33 mouse cellular contexts compared by ENCODE assay signal in genomic region chr2:57776154-57776553, GRCm38 (mm10).
DNase-seq lines count a peak whose midpoint lies in the region; ATAC-seq and TF ChIP-seq lines count a peak whose summit lies in the region.
"Had no signal": no experiment of that assay in that cellular context is flagged by ENCODE, and none has a peak within 500 bp of the region (broad histone marks: within the 10 kb centered on the region; RNA-seq: fewer than 3 reads in every experiment).

No protein-coding gene starts in this region.

- H3K9me3 ChIP-seq in forebrain, embryonic 14.5 days (replicated peaks; ENCODE audit: control insufficient read depth, low read length) = no peaks in the 10 kb centered on the region
- no peaks in the 10 kb centered on the region for H3K9me3 ChIP-seq in forebrain, embryonic 10.5 days
- no peaks in the 10 kb centered on the region for H3K9me3 ChIP-seq in hindbrain, embryonic 14.5 days (ENCODE audit: control insufficient read depth, low read length)
- no peaks in the 10 kb centered on the region for H3K9me3 ChIP-seq in hindbrain, postnatal 0 days (ENCODE audit: low read length)
- H3K9me3 ChIP-seq in neural tube, embryonic 13.5 days = no peaks in the 10 kb centered on the region
- no peaks in the 10 kb centered on the region for H3K9me3 ChIP-seq in neural tube, embryonic 14.5 days (ENCODE audit: control insufficient read depth, low read length)
- H3K9me3 ChIP-seq: embryonic facial prominence, embryonic 10.5 days; embryonic facial prominence, embryonic 13.5 days; forebrain, embryonic 15.5 days; G1E; heart, embryonic 10.5 days; heart, embryonic 13.5 days had no signal

- H3K4me1 ChIP-seq in forebrain, embryonic 14.5 days (ENCODE audit: control insufficient read depth, insufficient read depth, low read length) = no peaks in the 10 kb centered on the region
- no peaks in the 10 kb centered on the region for H3K4me1 ChIP-seq in forebrain, embryonic 10.5 days
- no peaks in the 10 kb centered on the region for H3K4me1 ChIP-seq in hindbrain, embryonic 14.5 days (replicated peaks; ENCODE audit: control insufficient read depth, insufficient read depth, low read length)
- H3K4me1 ChIP-seq in hindbrain, postnatal 0 days (ENCODE audit: insufficient read depth, low read length) = no peaks in the 10 kb centered on the region
- no peaks in the 10 kb centered on the region for H3K4me1 ChIP-seq in neural tube, embryonic 13.5 days (replicated peaks)
- no peaks in the 10 kb centered on the region for H3K4me1 ChIP-seq in neural tube, embryonic 14.5 days (ENCODE audit: control insufficient read depth, insufficient read depth, low read length)
- H3K4me1 ChIP-seq: embryonic facial prominence, embryonic 10.5 days; embryonic facial prominence, embryonic 13.5 days; forebrain, embryonic 15.5 days; heart, embryonic 10.5 days; heart, embryonic 13.5 days had no signal

- no peak for ATAC-seq in forebrain, embryonic 14.5 days
- peak; percentile 66; the same call in 1 of the 2 replicates for ATAC-seq in hindbrain, embryonic 14.5 days (ENCODE audit: low FRiP score)
- ATAC-seq in hindbrain, postnatal 0 days = no peak
- ATAC-seq in neural tube, embryonic 13.5 days (ENCODE audit: low read depth) = 0 out of 2 replicates have a peak, but pooled peaks have one; percentile 72
- peak; percentile 81 for ATAC-seq in neural tube, embryonic 14.5 days (ENCODE audit: low read depth)
- ATAC-seq: forebrain, embryonic 15.5 days; hindbrain, embryonic 16.5 days; inflammation-experienced regulatory T-cells, adult 6 months; intestine, embryonic 16.5 days; Patski had no signal

- H3K4me3 ChIP-seq in forebrain, embryonic 14.5 days (ENCODE audit: low read depth, low read length) = no peak overlapping the region
- no peak overlapping the region for H3K4me3 ChIP-seq in forebrain, embryonic 10.5 days
- H3K4me3 ChIP-seq in hindbrain, embryonic 14.5 days (replicated peaks; ENCODE audit: low read length) = no peak overlapping the region
- no peak overlapping the region for H3K4me3 ChIP-seq in hindbrain, postnatal 0 days (ENCODE audit: low read length)
- H3K4me3 ChIP-seq in neural tube, embryonic 13.5 days = no peak overlapping the region
- no peak overlapping the region for H3K4me3 ChIP-seq in neural tube, embryonic 14.5 days (ENCODE audit: low read depth, low read length)
- H3K4me3 ChIP-seq: embryonic facial prominence, embryonic 10.5 days; embryonic facial prominence, embryonic 13.5 days; erythroblast, embryonic 14.5 days; forebrain, embryonic 15.5 days; heart, adult 2 months; heart, embryonic 10.5 days; heart, embryonic 13.5 days had no signal

- no peak for TF ChIP-seq CTCF in hindbrain, postnatal 0 days (IDR thresholded peaks at IDR 0.05; ENCODE audit: low read depth)

- H3K27me3 ChIP-seq in forebrain, embryonic 14.5 days (replicated peaks; ENCODE audit: control insufficient read depth, insufficient read depth, low read length) = no peaks in the 10 kb centered on the region
- no peaks in the 10 kb centered on the region; the same call in 1 of the 2 replicates for H3K27me3 ChIP-seq in forebrain, embryonic 10.5 days (ENCODE audit: poor library complexity, severe bottlenecking)
- H3K27me3 ChIP-seq in hindbrain, embryonic 14.5 days (ENCODE audit: control insufficient read depth, insufficient read depth, low read length) = no peaks in the 10 kb centered on the region
- no peaks in the 10 kb centered on the region for H3K27me3 ChIP-seq in hindbrain, postnatal 0 days (ENCODE audit: insufficient read depth, low read length)
- H3K27me3 ChIP-seq in neural tube, embryonic 13.5 days = no peaks in the 10 kb centered on the region
- no peaks in the 10 kb centered on the region for H3K27me3 ChIP-seq in neural tube, embryonic 14.5 days (ENCODE audit: control insufficient read depth, insufficient read depth, low read length)
- H3K27me3 ChIP-seq: CH12.LX; embryonic facial prominence, embryonic 13.5 days; forebrain, embryonic 15.5 days; heart, embryonic 13.5 days had no signal

- no peak overlapping the region for H3K27ac ChIP-seq in forebrain, embryonic 14.5 days (ENCODE audit: low read depth, low read length)
- no peak overlapping the region for H3K27ac ChIP-seq in forebrain, embryonic 10.5 days
- H3K27ac ChIP-seq in hindbrain, embryonic 14.5 days = no peak overlapping the region
- H3K27ac ChIP-seq in hindbrain, postnatal 0 days = no peak overlapping the region
- no peak overlapping the region for H3K27ac ChIP-seq in neural tube, embryonic 13.5 days (replicated peaks)
- no peak overlapping the region for H3K27ac ChIP-seq in neural tube, embryonic 14.5 days (ENCODE audit: low read depth, low read length)
- H3K27ac ChIP-seq: embryonic facial prominence, embryonic 10.5 days; embryonic facial prominence, embryonic 13.5 days; forebrain, embryonic 15.5 days; heart, adult 2 months; heart, embryonic 10.5 days; heart, embryonic 13.5 days had no signal

- H3K36me3 ChIP-seq in forebrain, embryonic 14.5 days (ENCODE audit: control insufficient read depth, insufficient read depth, low read length) = no peaks in the 10 kb centered on the region
- no peaks in the 10 kb centered on the region for H3K36me3 ChIP-seq in forebrain, embryonic 10.5 days (replicated peaks)
- H3K36me3 ChIP-seq in hindbrain, embryonic 14.5 days (replicated peaks; ENCODE audit: control insufficient read depth, insufficient read depth) = no peaks in the 10 kb centered on the region
- no peaks in the 10 kb centered on the region for H3K36me3 ChIP-seq in hindbrain, postnatal 0 days (ENCODE audit: insufficient read depth, low read length)
- no peaks in the 10 kb centered on the region for H3K36me3 ChIP-seq in neural tube, embryonic 13.5 days
- no peaks in the 10 kb centered on the region for H3K36me3 ChIP-seq in neural tube, embryonic 14.5 days (ENCODE audit: control insufficient read depth, insufficient read depth, low read length)
- H3K36me3 ChIP-seq: embryonic facial prominence, embryonic 10.5 days; embryonic facial prominence, embryonic 13.5 days; forebrain, embryonic 15.5 days; G1E; heart, embryonic 10.5 days; heart, embryonic 13.5 days had no signal

- no peak overlapping the region for H3K4me2 ChIP-seq in forebrain, embryonic 14.5 days (ENCODE audit: low read length)
- no peak overlapping the region for H3K4me2 ChIP-seq in hindbrain, embryonic 14.5 days (replicated peaks)
- H3K4me2 ChIP-seq in hindbrain, postnatal 0 days (ENCODE audit: low read depth, low read length) = no peak overlapping the region
- H3K4me2 ChIP-seq in neural tube, embryonic 13.5 days = no peak overlapping the region
- no peak overlapping the region for H3K4me2 ChIP-seq in neural tube, embryonic 14.5 days (ENCODE audit: low read depth, low read length)
- H3K4me2 ChIP-seq: embryonic facial prominence, embryonic 13.5 days; forebrain, embryonic 15.5 days; heart, embryonic 13.5 days had no signal

- 49% methylated on average over 5 of the region's 5 CpGs for WGBS in forebrain, embryonic 14.5 days
- WGBS in forebrain, embryonic 10.5 days = 77% methylated on average over 5 of the region's 5 CpGs
- WGBS in hindbrain, embryonic 14.5 days = 63% methylated on average over 5 of the region's 5 CpGs
- WGBS in hindbrain, postnatal 0 days = 67% methylated on average over 5 of the region's 5 CpGs
- 63% methylated on average over 5 of the region's 5 CpGs for WGBS in neural tube, embryonic 13.5 days
- WGBS in neural tube, embryonic 14.5 days = 60% methylated on average over 5 of the region's 5 CpGs

- H3K9ac ChIP-seq in forebrain, embryonic 14.5 days (ENCODE audit: low read length) = no peak overlapping the region
- no peak overlapping the region for H3K9ac ChIP-seq in hindbrain, embryonic 14.5 days
- no peak overlapping the region for H3K9ac ChIP-seq in hindbrain, postnatal 0 days (replicated peaks; ENCODE audit: low read length)
- H3K9ac ChIP-seq in neural tube, embryonic 13.5 days = no peak overlapping the region
- H3K9ac ChIP-seq in neural tube, embryonic 14.5 days (replicated peaks; ENCODE audit: low read depth, low read length) = no peak overlapping the region
- H3K9ac ChIP-seq: embryonic facial prominence, embryonic 13.5 days; forebrain, embryonic 15.5 days; heart, embryonic 13.5 days had no signal

- peak; percentile 2 for DNase-seq in forebrain, embryonic 14.5 days (ENCODE audit: low spot score)
- no peak for DNase-seq in forebrain, embryonic 10.5 days (ENCODE audit: extremely low spot score, low spot score)
- DNase-seq in hindbrain, embryonic 14.5 days (ENCODE audit: low spot score) = no peak
- no peak for DNase-seq in hindbrain, postnatal 0 days (ENCODE audit: low spot score)
- no peak for DNase-seq in neural tube, embryonic 10.5 days (ENCODE audit: extremely low spot score, low spot score)
- no peak for DNase-seq in liver
- DNase-seq: adrenal gland, adult 2 months; adrenal gland, postnatal 14 days; B cell, adult 2 months; cerebellum, adult 11-12 months; cerebellum, adult 8-10 months; cerebellum, postnatal 10 days; cerebellum, postnatal 36 days; embryo, embryonic 11 days; gastrocnemius, postnatal 10 days; gastrocnemius, postnatal 36 days; heart, adult 2 months; heart, postnatal 14 days; heart, postnatal 4 days had no signal

Comparison
In these comparisons a context has a peak if more than half of its experiments do, and no peak if none do; other contexts are left out.
1. ATAC-seq: peak in hindbrain, embryonic 14.5 days (single experiment), neural tube, embryonic 13.5 days (single experiment) and neural tube, embryonic 14.5 days (single experiment); none in forebrain, embryonic 14.5 days (single experiment) and hindbrain, postnatal 0 days (single experiment).